Mouse (Mus musculus): ENCODE measurements around the gene Slc23a4.

DNA sequence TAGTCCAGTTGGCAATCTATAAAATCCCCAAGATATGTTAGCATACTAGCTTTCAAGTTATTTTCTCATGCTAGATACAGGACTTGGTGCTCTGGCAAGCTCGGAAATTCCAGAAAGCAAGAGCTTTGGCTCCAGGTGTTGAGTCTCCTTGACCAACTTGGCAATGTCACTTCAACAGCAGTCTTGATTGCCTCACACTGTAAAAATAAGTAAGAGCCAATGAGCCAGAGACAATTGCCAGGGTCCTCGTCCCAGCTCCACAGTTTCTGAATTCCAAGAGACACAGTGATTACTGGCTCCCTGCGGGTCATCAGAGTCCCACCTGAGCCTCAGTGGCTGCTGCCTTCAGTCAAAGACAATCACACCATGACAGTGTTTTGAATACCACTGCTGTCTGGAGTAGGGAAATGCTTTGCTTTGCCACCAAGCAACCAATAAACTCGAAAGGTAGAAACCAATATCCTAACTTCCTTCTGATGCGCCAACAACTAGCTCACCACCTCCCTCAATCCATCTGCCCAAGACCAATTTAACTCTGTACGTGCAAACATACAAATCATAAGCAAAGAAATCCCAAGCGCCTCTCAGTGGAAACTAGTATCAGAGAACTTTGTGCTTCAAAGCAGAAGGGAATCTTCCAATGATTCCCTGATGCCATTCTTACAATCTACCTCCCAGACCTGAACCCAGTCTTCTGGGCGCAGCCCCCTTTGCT, 78.4 kb downstream of the Slc23a4 start:
- TF ChIP-seq TCF3 (IDR thresholded peaks at IDR 0.05; ENCODE audit: insufficient read length, low read depth) (no peak), MAX (IDR thresholded peaks at IDR 0.05; ENCODE audit: low read depth) (no peak), USF1 (IDR thresholded peaks at IDR 0.05; ENCODE audit: low read depth) (no peak), TCF12 (IDR thresholded peaks at IDR 0.05; ENCODE audit: insufficient read depth, poor library complexity, severe bottlenecking) (no peak), CEBPB (IDR thresholded peaks at IDR 0.05; ENCODE audit: insufficient read depth, poor library complexity, severe bottlenecking) (no peak), POLR2AphosphoS2 (IDR thresholded peaks at IDR 0.05; ENCODE audit: insufficient read length, low read depth) (no peak), E2F4 (IDR thresholded peaks at IDR 0.05; ENCODE audit: insufficient read depth) (no peak), POLR2A (IDR thresholded peaks at IDR 0.05; ENCODE audit: insufficient read length, low read depth) (no peak), MYOG (IDR thresholded peaks at IDR 0.05; ENCODE audit: control insufficient read depth in 1 of 3, insufficient read depth in 1 of 3, insufficient read length in 2 of 3, low read depth in 2 of 3) (no peak)

All from myocyte (in vitro differentiated cells).